Mouse (Mus musculus) heart, embryonic 11.5 days (tissue): ENCODE results near the gene Cldn14. TPM values are rescaled to one million over a fixed set of nuclear protein-coding genes. Genes with fewer than 3 reads are reported as not detected.

Experiments
- ATAC-seq: fragments of 200-750 bp; cut with Nextera tagmentation; replicated peaks from 2 replicates; pipeline ENCODE4 v1.8.0; 2017; ENCODE audit warnings: moderate library complexity; ENCODE audit not compliant: insufficient number of reproducible peaks, low FRiP score, low TSS enrichment
- H3K27ac ChIP-seq: fragments of 300-500 bp; sonication (generic); 2 replicates; pipeline ENCODE4 v1.5.1; 2014; ENCODE audit warnings: mild to moderate bottlenecking, low read depth, low read length
- H3K27me3 ChIP-seq: fragments of 300-500 bp; sonication (generic); 2 replicates; pipeline ENCODE4 v1.6.1; 2014; ENCODE audit warnings: mild to moderate bottlenecking, low read length, mixed read lengths; ENCODE audit not compliant: control insufficient read depth, insufficient read depth
- H3K36me3 ChIP-seq: fragments of 300-500 bp; sonication (generic); 2 replicates; pipeline ENCODE4 v1.6.1; 2014; ENCODE audit warnings: mild to moderate bottlenecking, low read length, moderate library complexity, mixed read lengths; ENCODE audit not compliant: control insufficient read depth, insufficient read depth
- H3K4me1 ChIP-seq: fragments of 300-500 bp; sonication (generic); 2 replicates; pipeline ENCODE4 v1.6.1; 2014; ENCODE audit warnings: low read length; ENCODE audit not compliant: control insufficient read depth, insufficient read depth
- H3K4me2 ChIP-seq: fragments of 300-500 bp; sonication (generic); 2 replicates; pipeline ENCODE4 v1.6.1; 2014; ENCODE audit warnings: mild to moderate bottlenecking, moderate library complexity
- H3K4me3 ChIP-seq: fragments of 300-500 bp; sonication (generic); 2 replicates; pipeline ENCODE4 v1.5.1; 2014; ENCODE audit warnings: low read depth, low read length
- H3K9ac ChIP-seq: fragments of 300-500 bp; sonication (generic); 2 replicates; pipeline ENCODE4 v1.6.1; 2014; ENCODE audit warnings: mild to moderate bottlenecking, low read depth, low read length, moderate library complexity
- H3K9me3 ChIP-seq: fragments of 300-500 bp; sonication (generic); replicated peaks from 2 replicates; pipeline ENCODE4 v1.6.1; 2016; ENCODE audit warnings: low read length; ENCODE audit not compliant: control insufficient read depth
- WGBS: fragments of 180-500 bp; shearing (Covaris S2); extraction: QIAGEN DNeasy Blood & Tissue Kit; methylation state at CpG from one replicate; pipeline ENCODE4 v1.1.7; 2014; ENCODE audit not compliant: insufficient replicate concordance; 5-methylcytosine and 5-hydroxymethylcytosine counted together
- polyA plus RNA-seq: library from polyadenylated mRNA; unstranded; fragments of >200 nt; fragmentation: Nextera tagmentation; extraction: Ambion mirVana; gene quantifications from 2 replicates; pipeline ENCODE4 v1.2.1, GENCODE M21; 2014

Cldn14 gene
- polyA plus RNA-seq, 1 experiment from 2014 or later: 0.13 TPM

GRCm38 (mm10) chr16:93918679-93919060, 90.0 kb downstream of the Cldn14 start:
- no peak overlapping the region for H3K27ac ChIP-seq
- H3K36me3 ChIP-seq: no peaks in the 10 kb centered on the region
- H3K27me3 ChIP-seq: no peaks in the 10 kb centered on the region
- ATAC-seq: no peak
- no peaks in the 10 kb centered on the region; the same call in none of the 2 replicates for H3K4me1 ChIP-seq
- H3K4me2 ChIP-seq: 0 out of 2 replicates have a peak overlapping the region, but pooled peaks have one; percentile 11
- H3K9me3 ChIP-seq: no peaks in the 10 kb centered on the region
- WGBS: 58% methylated on average over 8 of the region's 8 CpGs
- H3K9ac ChIP-seq: no peak overlapping the region
- no peak overlapping the region for H3K4me3 ChIP-seq

GRCm38 (mm10) chr16:93917712-93918678, 90.6 kb downstream of the Cldn14 start:
- WGBS: 37% methylated on average over 22 of the region's 22 CpGs
- no peaks in the 10 kb centered on the region for H3K27me3 ChIP-seq
- H3K9me3 ChIP-seq: no peaks in the 10 kb centered on the region
- no peaks in the 10 kb centered on the region for H3K36me3 ChIP-seq
- no peak overlapping the region for H3K27ac ChIP-seq
- 0 out of 2 replicates have a peak overlapping the region, but pooled peaks have one; percentile 11 for H3K4me2 ChIP-seq
- H3K9ac ChIP-seq: no peak overlapping the region
- H3K4me3 ChIP-seq: no peak overlapping the region
- no peaks in the 10 kb centered on the region; the same call in none of the 2 replicates for H3K4me1 ChIP-seq
- no peak for ATAC-seq

GRCm38 (mm10) chr16:93915338-93915849, 93.2 kb downstream of the Cldn14 start:
- no peaks in the 10 kb centered on the region; the same call in 1 of the 2 replicates for H3K4me1 ChIP-seq
- no peak for ATAC-seq
- no peaks in the 10 kb centered on the region for H3K36me3 ChIP-seq
- no peak overlapping the region for H3K9ac ChIP-seq
- no peaks in the 10 kb centered on the region for H3K27me3 ChIP-seq
- H3K4me2 ChIP-seq: no peak overlapping the region
- H3K27ac ChIP-seq: no peak overlapping the region
- H3K4me3 ChIP-seq: no peak overlapping the region
- H3K9me3 ChIP-seq: no peaks in the 10 kb centered on the region
- WGBS: 39% methylated on average over 7 of the region's 10 CpGs

GRCm38 (mm10) chr16:93913881-93914576, 94.6 kb downstream of the Cldn14 start:
- Histone ChIP-seq H3K27ac (no peak overlapping the region), H3K4me2 (no peak overlapping the region), H3K27me3 (no peaks in the 10 kb centered on the region), H3K4me3 (no peak overlapping the region), H3K4me1 (no peaks in the 10 kb centered on the region; the same call in 1 of the 2 replicates), H3K9ac (no peak overlapping the region), H3K9me3 (no peaks in the 10 kb centered on the region), H3K36me3 (no peaks in the 10 kb centered on the region)
- WGBS: 67% methylated on average over 10 of the region's 10 CpGs
- ATAC-seq: no peak

- Histone ChIP-seq H3K27ac (no peak overlapping the region), H3K4me1 (no peaks in the 10 kb centered on the region), H3K4me3 (no peak overlapping the region), H3K9ac (no peak overlapping the region), H3K36me3 (no peaks in the 10 kb centered on the region), H3K4me2 (no peak overlapping the region), H3K9me3 (no peaks in the 10 kb centered on the region), H3K27me3 (no peaks in the 10 kb centered on the region)
- 57% methylated on average over 3 of the region's 3 CpGs for WGBS
- ATAC-seq: no peak
Measured at GRCm38 (mm10) chr16:93912808-93913207, 95.8 kb downstream of the Cldn14 start.

- Histone ChIP-seq H3K9me3 (no peaks in the 10 kb centered on the region), H3K27me3 (no peaks in the 10 kb centered on the region), H3K4me3 (no peak overlapping the region), H3K9ac (no peak overlapping the region), H3K27ac (no peak overlapping the region), H3K4me2 (no peak overlapping the region), H3K4me1 (no peaks in the 10 kb centered on the region), H3K36me3 (peaks cover 2% of the 10 kb centered on the region; the same call in 1 of the 2 replicates)
- 81% methylated on average over 5 of the region's 5 CpGs for WGBS
- ATAC-seq: no peak
Measured at GRCm38 (mm10) chr16:93912158-93912557, 96.5 kb downstream of the Cldn14 start.

GRCm38 (mm10) chr16:93910735-93911665, 97.6 kb downstream of the Cldn14 start:
- no peak overlapping the region for H3K4me3 ChIP-seq
- no peak overlapping the region for H3K4me2 ChIP-seq
- 56% methylated on average over 28 of the region's 28 CpGs for WGBS

GRCm38 (mm10) chr16:93909936-93910335, 98.7 kb downstream of the Cldn14 start:
- WGBS: 76% methylated on average over 3 of the region's 3 CpGs
- ATAC-seq: no peak
- no peak overlapping the region for H3K4me3 ChIP-seq
- no peaks in the 10 kb centered on the region for H3K27me3 ChIP-seq
- H3K4me1 ChIP-seq: no peaks in the 10 kb centered on the region
- peaks cover 4% of the 10 kb centered on the region; the same call in 1 of the 2 replicates for H3K36me3 ChIP-seq
- no peaks in the 10 kb centered on the region for H3K9me3 ChIP-seq
- H3K9ac ChIP-seq: no peak overlapping the region
- no peak overlapping the region for H3K27ac ChIP-seq
- H3K4me2 ChIP-seq: no peak overlapping the region

More at GRCm38 (mm10) chr16:93910735-93911665, 97.6 kb downstream of the Cldn14 start:
- H3K27ac ChIP-seq: no peak overlapping the region
- H3K9me3 ChIP-seq: no peaks in the 10 kb centered on the region
- peaks cover 4% of the 10 kb centered on the region; the same call in 1 of the 2 replicates for H3K36me3 ChIP-seq
- no peak overlapping the region for H3K9ac ChIP-seq
- no peaks in the 10 kb centered on the region for H3K27me3 ChIP-seq
- no peaks in the 10 kb centered on the region for H3K4me1 ChIP-seq
- ATAC-seq: no peak
